18 mouse cellular contexts compared by ENCODE assay signal in genomic region chr14:21525674-21526073, GRCm38 (mm10). TPM values are rescaled to one million over a fixed set of nuclear protein-coding genes. Genes with fewer than 3 reads are reported as not detected.
DNase-seq lines count a peak whose midpoint lies in the region; ATAC-seq and TF ChIP-seq lines count a peak whose summit lies in the region.
"Had no signal": no experiment of that assay in that cellular context is flagged by ENCODE, and none has a peak within 500 bp of the region (broad histone marks: within the 10 kb centered on the region; RNA-seq: fewer than 3 reads in every experiment).

No protein-coding gene starts in this region.

- H3K9me3 ChIP-seq in forebrain, embryonic 13.5 days (replicated peaks): no peaks in the 10 kb centered on the region
- H3K9me3 ChIP-seq in forebrain, embryonic 14.5 days (replicated peaks; ENCODE audit: control insufficient read depth, low read length): no peaks in the 10 kb centered on the region
- no peaks in the 10 kb centered on the region for H3K9me3 ChIP-seq in lung, embryonic 14.5 days (ENCODE audit: low read depth, low read length)
- no peaks in the 10 kb centered on the region for H3K9me3 ChIP-seq in stomach, embryonic 14.5 days (ENCODE audit: control insufficient read depth, low read depth, low read length)
- H3K9me3 ChIP-seq: hindbrain, embryonic 12.5 days had no signal

- H3K27ac ChIP-seq in forebrain, embryonic 13.5 days: peak overlapping the region; percentile 15; the same call in 1 of the 2 replicates
- no peak overlapping the region for H3K27ac ChIP-seq in forebrain, embryonic 14.5 days (ENCODE audit: low read depth, low read length)
- peak overlapping the region; percentile 21; the same call in 1 of the 2 replicates for H3K27ac ChIP-seq in lung, embryonic 14.5 days (ENCODE audit: low read depth)
- H3K27ac ChIP-seq in stomach, embryonic 14.5 days (ENCODE audit: low read length): peak overlapping the region; percentile 12; the same call in 1 of the 2 replicates
- H3K27ac ChIP-seq: hindbrain, embryonic 12.5 days had no signal

- no peak for TF ChIP-seq CTCF in lung, embryonic 14.5 days (IDR thresholded peaks at IDR 0.05; ENCODE audit: low read depth)
- no peak for TF ChIP-seq CTCF in lung, adult 2 months (IDR thresholded peaks at IDR 0.05; ENCODE audit: insufficient read depth, low read length)

- WGBS in forebrain, embryonic 13.5 days: 52% methylated on average over 4 of the region's 4 CpGs
- WGBS in forebrain, embryonic 14.5 days: 50% methylated on average over 4 of the region's 4 CpGs
- 67% methylated on average over 4 of the region's 4 CpGs for WGBS in lung, embryonic 14.5 days
- WGBS in lung, adult 2 months: 68% methylated on average over 4 of the region's 4 CpGs
- 61% methylated on average over 4 of the region's 4 CpGs for WGBS in stomach, embryonic 14.5 days

- H3K36me3 ChIP-seq in forebrain, embryonic 13.5 days (ENCODE audit: poor library complexity, severe bottlenecking): peaks cover 4% of the 10 kb centered on the region; the same call in 1 of the 2 replicates
- no peaks in the 10 kb centered on the region for H3K36me3 ChIP-seq in forebrain, embryonic 14.5 days (ENCODE audit: control insufficient read depth, insufficient read depth, low read length)
- no peaks in the 10 kb centered on the region for H3K36me3 ChIP-seq in lung, embryonic 14.5 days (ENCODE audit: insufficient read depth)
- H3K36me3 ChIP-seq in stomach, embryonic 14.5 days (ENCODE audit: control insufficient read depth, insufficient read depth, low read length): peaks cover 4% of the 10 kb centered on the region; the same call in 1 of the 2 replicates
- H3K36me3 ChIP-seq: hindbrain, embryonic 12.5 days had no signal

- no peak overlapping the region for H3K9ac ChIP-seq in forebrain, embryonic 13.5 days
- no peak overlapping the region for H3K9ac ChIP-seq in forebrain, embryonic 14.5 days (ENCODE audit: low read length)
- no peak overlapping the region for H3K9ac ChIP-seq in lung, embryonic 14.5 days
- H3K9ac ChIP-seq in stomach, embryonic 14.5 days (replicated peaks; ENCODE audit: low read depth, low read length): no peak overlapping the region
- H3K9ac ChIP-seq: hindbrain, embryonic 12.5 days; liver, postnatal 0 days had no signal

- ATAC-seq in forebrain, embryonic 13.5 days: no peak
- no peak for ATAC-seq in forebrain, embryonic 14.5 days
- no peak for ATAC-seq in lung, embryonic 14.5 days (ENCODE audit: insufficient read depth)
- no peak for ATAC-seq in stomach, embryonic 14.5 days (ENCODE audit: insufficient number of reproducible peaks, insufficient read depth, low FRiP score, low read depth)
- ATAC-seq: liver, postnatal 0 days had no signal

- no peaks in the 10 kb centered on the region for H3K27me3 ChIP-seq in forebrain, embryonic 13.5 days
- H3K27me3 ChIP-seq in forebrain, embryonic 14.5 days (replicated peaks; ENCODE audit: control insufficient read depth, insufficient read depth, low read length): no peaks in the 10 kb centered on the region
- H3K27me3 ChIP-seq in lung, embryonic 14.5 days (ENCODE audit: insufficient read depth, low read length): no peaks in the 10 kb centered on the region
- H3K27me3 ChIP-seq in stomach, embryonic 14.5 days (ENCODE audit: control insufficient read depth, insufficient read depth, low read length): no peaks in the 10 kb centered on the region
- H3K27me3 ChIP-seq: hindbrain, embryonic 12.5 days had no signal

- DNase-seq in forebrain, embryonic 14.5 days (ENCODE audit: low spot score): no peak
- no peak for DNase-seq in lung, embryonic 14.5 days
- no peak for DNase-seq in lung, adult 2 months
- peak; percentile 18 for DNase-seq in T-cell, adult 2 months (ENCODE audit: low spot score)
- DNase-seq in layer of hippocampus, postnatal 36 days: no peak
- DNase-seq in cerebellum, postnatal 14 days: no peak
- DNase-seq: B cell, adult 2 months; cerebellum, adult 11-12 months; gastrocnemius, postnatal 36 days; kidney, adult 11 months; kidney, postnatal 36 days; liver, postnatal 0 days; right cerebral cortex, adult 18-20 months; thymus, adult 18-20 months had no signal

- no peak overlapping the region for H3K4me3 ChIP-seq in forebrain, embryonic 13.5 days
- H3K4me3 ChIP-seq in forebrain, embryonic 14.5 days (ENCODE audit: low read depth, low read length): no peak overlapping the region
- no peak overlapping the region for H3K4me3 ChIP-seq in lung, embryonic 14.5 days (ENCODE audit: low read depth, low read length)
- no peak overlapping the region for H3K4me3 ChIP-seq in lung, adult 2 months (replicated peaks; ENCODE audit: extremely low read depth, low read depth, low read length)
- no peak overlapping the region for H3K4me3 ChIP-seq in stomach, embryonic 14.5 days (ENCODE audit: low read depth, low read length)
- H3K4me3 ChIP-seq: erythroblast, embryonic 14.5 days; hindbrain, embryonic 12.5 days had no signal

- no peak overlapping the region for H3K4me2 ChIP-seq in forebrain, embryonic 13.5 days
- no peak overlapping the region for H3K4me2 ChIP-seq in forebrain, embryonic 14.5 days (ENCODE audit: low read length)
- no peak overlapping the region for H3K4me2 ChIP-seq in lung, embryonic 14.5 days
- H3K4me2 ChIP-seq in stomach, embryonic 14.5 days (replicated peaks; ENCODE audit: low read depth, low read length): no peak overlapping the region
- H3K4me2 ChIP-seq: hindbrain, embryonic 12.5 days had no signal

- TF ChIP-seq POLR2A in lung, adult 2 months (IDR thresholded peaks at IDR 0.05; ENCODE audit: borderline replicate concordance, extremely low read depth, low read depth, low read length): no peak

- peaks cover 65% of the 10 kb centered on the region for H3K4me1 ChIP-seq in forebrain, embryonic 13.5 days
- H3K4me1 ChIP-seq in forebrain, embryonic 14.5 days (ENCODE audit: control insufficient read depth, insufficient read depth, low read length): peaks cover 28% of the 10 kb centered on the region
- peaks cover 19% of the 10 kb centered on the region for H3K4me1 ChIP-seq in lung, embryonic 14.5 days (ENCODE audit: insufficient read depth)
- H3K4me1 ChIP-seq in lung, adult 2 months (ENCODE audit: control insufficient read depth, insufficient read depth, low read length): peaks cover 23% of the 10 kb centered on the region
- H3K4me1 ChIP-seq in stomach, embryonic 14.5 days (ENCODE audit: control insufficient read depth, insufficient read depth, low read length): peaks cover 30% of the 10 kb centered on the region

RNA-seq across cellular contexts. Expression of gene Kat6b, which starts 44.4 kb away (rescaled TPM):
- polyA plus RNA-seq in forebrain, embryonic 13.5 days (2015; fragmentation: Nextera tagmentation; extraction: Ambion mirVana): 33.0 and 34.1 TPM in 2 replicates
- 28.8 and 34.6 TPM in 2 replicates for polyA plus RNA-seq in forebrain, embryonic 14.5 days (2014; fragmentation: Nextera tagmentation; extraction: Ambion mirVana)
- polyA plus RNA-seq in lung, embryonic 14.5 days (2014; fragmentation: Nextera tagmentation; extraction: Ambion mirVana): 12.4 and 14.2 TPM in 2 replicates
- polyA plus RNA-seq in lung, adult 2 months (2012; rRNA removed): 9.5 and 11.5 TPM in 2 replicates
- 28.3 and 32.3 TPM in 2 replicates for polyA plus RNA-seq in stomach, embryonic 14.5 days (2014; fragmentation: Nextera tagmentation; extraction: Ambion mirVana)
- total RNA-seq in layer of hippocampus, postnatal 36 days (2021): 10 to 100 TPM; 92.1 to 93.1 TPM
